Comparison of ENCODE assay signal across 12 mouse cellular contexts in the genomic region with DNA sequence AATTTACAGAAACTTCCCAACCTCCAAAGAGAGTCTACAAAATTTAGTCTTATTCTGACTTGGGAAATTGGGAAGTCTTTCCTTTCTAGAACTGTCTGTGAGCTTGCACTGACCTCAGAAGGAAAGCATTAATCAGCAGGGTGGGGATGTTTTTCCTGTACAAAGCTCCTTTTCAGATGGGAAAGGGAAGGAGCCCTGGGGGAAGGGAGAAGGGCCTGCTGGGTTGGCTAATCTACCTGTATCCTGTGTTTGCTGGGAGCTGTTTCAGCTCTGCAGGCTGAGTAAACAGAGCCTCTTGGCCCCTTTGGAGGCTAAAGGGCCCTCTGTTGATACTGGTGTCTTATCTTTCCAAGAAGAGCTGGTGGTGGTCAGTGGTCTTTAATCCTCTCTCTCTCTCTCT. TPM values are rescaled to one million over a fixed set of nuclear protein-coding genes. Genes with fewer than 3 reads are reported as not detected.
DNase-seq lines count a peak whose midpoint lies in the region; ATAC-seq and TF ChIP-seq lines count a peak whose summit lies in the region.
"Had no signal": no experiment of that assay in that cellular context is flagged by ENCODE, and none has a peak within 500 bp of the region (broad histone marks: within the 10 kb centered on the region; RNA-seq: fewer than 3 reads in every experiment).

No protein-coding gene starts in this region.

- H3K9ac ChIP-seq in intestine, embryonic 15.5 days: no peak overlapping the region
- H3K9ac ChIP-seq in lung, embryonic 16.5 days (ENCODE audit: low read length): no peak overlapping the region
- no peak overlapping the region for H3K9ac ChIP-seq in hindbrain, embryonic 11.5 days (ENCODE audit: low read depth, low read length)
- no peak overlapping the region for H3K9ac ChIP-seq in midbrain, embryonic 13.5 days (replicated peaks)
- H3K9ac ChIP-seq: hindbrain, embryonic 12.5 days had no signal

- intact Hi-C loops in gastrocnemius, adult 2 months (cut with DNase I): no loop called here
- intact Hi-C loops in gastrocnemius, postnatal 36 days (cut with DNase I): no loop called here

- H3K9me3 ChIP-seq in intestine, embryonic 15.5 days: no peaks in the 10 kb centered on the region
- no peaks in the 10 kb centered on the region for H3K9me3 ChIP-seq in lung, embryonic 16.5 days (ENCODE audit: control insufficient read depth, low read length)
- no peaks in the 10 kb centered on the region for H3K9me3 ChIP-seq in forebrain, embryonic 10.5 days
- H3K9me3 ChIP-seq in hindbrain, embryonic 11.5 days (ENCODE audit: control insufficient read depth, low read length): no peaks in the 10 kb centered on the region
- no peaks in the 10 kb centered on the region for H3K9me3 ChIP-seq in midbrain, embryonic 13.5 days
- H3K9me3 ChIP-seq: hindbrain, embryonic 12.5 days had no signal

- H3K4me3 ChIP-seq in gastrocnemius, adult 2 months: no peak overlapping the region
- H3K4me3 ChIP-seq in intestine, embryonic 15.5 days (replicated peaks): no peak overlapping the region
- H3K4me3 ChIP-seq in lung, embryonic 16.5 days (ENCODE audit: low read length): no peak overlapping the region
- no peak overlapping the region for H3K4me3 ChIP-seq in forebrain, embryonic 10.5 days
- no peak overlapping the region for H3K4me3 ChIP-seq in hindbrain, embryonic 11.5 days (ENCODE audit: low read depth, low read length)
- no peak overlapping the region for H3K4me3 ChIP-seq in midbrain, embryonic 13.5 days (replicated peaks)
- H3K4me3 ChIP-seq: hindbrain, embryonic 12.5 days had no signal

- H3K4me2 ChIP-seq in intestine, embryonic 15.5 days (replicated peaks): no peak overlapping the region
- H3K4me2 ChIP-seq in lung, embryonic 16.5 days (ENCODE audit: low read depth, low read length): no peak overlapping the region
- no peak overlapping the region for H3K4me2 ChIP-seq in hindbrain, embryonic 11.5 days (replicated peaks; ENCODE audit: low read depth, low read length)
- no peak overlapping the region for H3K4me2 ChIP-seq in midbrain, embryonic 13.5 days (replicated peaks)
- H3K4me2 ChIP-seq: hindbrain, embryonic 12.5 days had no signal

- no peaks in the 10 kb centered on the region for H3K27me3 ChIP-seq in intestine, embryonic 15.5 days (replicated peaks)
- no peaks in the 10 kb centered on the region for H3K27me3 ChIP-seq in lung, embryonic 16.5 days (ENCODE audit: control insufficient read depth, insufficient read depth, low read depth, low read length)
- H3K27me3 ChIP-seq in forebrain, embryonic 10.5 days (ENCODE audit: poor library complexity, severe bottlenecking): no peaks in the 10 kb centered on the region
- H3K27me3 ChIP-seq in hindbrain, embryonic 11.5 days (ENCODE audit: control insufficient read depth, insufficient read depth, low read length): no peaks in the 10 kb centered on the region; the same call in 1 of the 2 replicates
- no peaks in the 10 kb centered on the region for H3K27me3 ChIP-seq in midbrain, embryonic 13.5 days

- TF ChIP-seq CTCF in gastrocnemius, adult 2 months (IDR thresholded peaks at IDR 0.05): no peak

- no peak for DNase-seq in gastrocnemius, adult 2 months
- no peak for DNase-seq in gastrocnemius, postnatal 36 days
- peak; percentile 38 for DNase-seq in ZHBTc4 (ENCODE audit: low read depth, low spot score)
- DNase-seq in forebrain, embryonic 10.5 days (ENCODE audit: extremely low spot score, low spot score): no peak
- no peak for DNase-seq in hindbrain, embryonic 11.5 days (ENCODE audit: low spot score)
- DNase-seq: B cell, adult 2 months; retina, postnatal 1 day had no signal

- peak; percentile 78 for ATAC-seq in intestine, embryonic 15.5 days
- ATAC-seq in lung, embryonic 16.5 days (ENCODE audit: low read depth): peak; percentile 61
- no peak for ATAC-seq in hindbrain, embryonic 11.5 days (ENCODE audit: low FRiP score)
- no peak for ATAC-seq in midbrain, embryonic 13.5 days

- peaks cover 8% of the 10 kb centered on the region; the same call in 1 of the 2 replicates for H3K4me1 ChIP-seq in intestine, embryonic 15.5 days (replicated peaks)
- H3K4me1 ChIP-seq in lung, embryonic 16.5 days (replicated peaks; ENCODE audit: control insufficient read depth, insufficient read depth, low read length): peaks cover 8% of the 10 kb centered on the region
- H3K4me1 ChIP-seq in forebrain, embryonic 10.5 days: peaks cover 13% of the 10 kb centered on the region; the same call in 1 of the 2 replicates
- no peaks in the 10 kb centered on the region for H3K4me1 ChIP-seq in hindbrain, embryonic 11.5 days (replicated peaks; ENCODE audit: control insufficient read depth, insufficient read depth, low read length)
- no peaks in the 10 kb centered on the region for H3K4me1 ChIP-seq in midbrain, embryonic 13.5 days (replicated peaks)
- H3K4me1 ChIP-seq: hindbrain, embryonic 12.5 days had no signal

- H3K27ac ChIP-seq in gastrocnemius, adult 2 months: peak overlapping the region; percentile 20; the same call in 1 of the 2 replicates
- no peak overlapping the region for H3K27ac ChIP-seq in intestine, embryonic 15.5 days
- H3K27ac ChIP-seq in lung, embryonic 16.5 days (ENCODE audit: low read length): no peak overlapping the region
- no peak overlapping the region for H3K27ac ChIP-seq in forebrain, embryonic 10.5 days
- no peak overlapping the region for H3K27ac ChIP-seq in hindbrain, embryonic 11.5 days (ENCODE audit: low read depth, low read length)
- H3K27ac ChIP-seq in midbrain, embryonic 13.5 days: no peak overlapping the region
- H3K27ac ChIP-seq: hindbrain, embryonic 12.5 days had no signal

- no peaks in the 10 kb centered on the region for H3K36me3 ChIP-seq in intestine, embryonic 15.5 days
- peaks cover 3% of the 10 kb centered on the region; the same call in 1 of the 2 replicates for H3K36me3 ChIP-seq in lung, embryonic 16.5 days (ENCODE audit: control insufficient read depth, insufficient read depth, low read length)
- H3K36me3 ChIP-seq in forebrain, embryonic 10.5 days (replicated peaks): peaks cover 7% of the 10 kb centered on the region
- no peaks in the 10 kb centered on the region for H3K36me3 ChIP-seq in hindbrain, embryonic 11.5 days (ENCODE audit: control insufficient read depth, insufficient read depth, low read length)
- peaks cover 4% of the 10 kb centered on the region; the same call in 1 of the 2 replicates for H3K36me3 ChIP-seq in midbrain, embryonic 13.5 days

RNA-seq across cellular contexts. Expression of gene Pkd1l1, which starts 13.0 kb away (rescaled TPM):
- under 1 TPM in 1 of 2 experiments, not detected in 1; 0.03 TPM for total RNA-seq in gastrocnemius, adult 2 months (2021)
- not detected for total RNA-seq in gastrocnemius, postnatal 36 days (2021)
- 0.08 TPM in 1 of 2 replicates, not detected in the other for polyA plus RNA-seq in intestine, embryonic 15.5 days (2015; fragmentation: Nextera tagmentation; extraction: Ambion mirVana)
- polyA plus RNA-seq in lung, embryonic 16.5 days (2015; fragmentation: Nextera tagmentation; extraction: Ambion mirVana): 0.06 and 0.18 TPM in 2 replicates
- polyA plus RNA-seq in forebrain, embryonic 10.5 days (2016; fragmentation: Nextera tagmentation; extraction: Ambion mirVana): not detected in 2 replicates
- polyA plus RNA-seq in hindbrain, embryonic 11.5 days (2014; fragmentation: Nextera tagmentation; extraction: Ambion mirVana): 0.07 TPM in 1 of 2 replicates, not detected in the other
- 0.08 and 0.21 TPM in 2 replicates for polyA plus RNA-seq in midbrain, embryonic 13.5 days (2015; fragmentation: Nextera tagmentation; extraction: Ambion mirVana)
- total RNA-seq: left cerebral cortex, postnatal 10 days had no signal

RNA-seq across cellular contexts. Expression of gene Hus1, which starts 24.9 kb away (rescaled TPM):
- total RNA-seq in gastrocnemius, adult 2 months (2021): 1 to 10 TPM; 7.7 to 9.2 TPM
- 1 to 10 TPM; 7.0 to 7.7 TPM for total RNA-seq in gastrocnemius, postnatal 36 days (2021)
- 13.2 and 14.1 TPM in 2 replicates for polyA plus RNA-seq in intestine, embryonic 15.5 days (2015; fragmentation: Nextera tagmentation; extraction: Ambion mirVana)
- polyA plus RNA-seq in lung, embryonic 16.5 days (2015; fragmentation: Nextera tagmentation; extraction: Ambion mirVana): 15.6 and 17.3 TPM in 2 replicates
- 25.2 and 25.8 TPM in 2 replicates for polyA plus RNA-seq in forebrain, embryonic 10.5 days (2016; fragmentation: Nextera tagmentation; extraction: Ambion mirVana)
- polyA plus RNA-seq in hindbrain, embryonic 11.5 days (2014; fragmentation: Nextera tagmentation; extraction: Ambion mirVana): 16.9 and 19.0 TPM in 2 replicates
- 10.2 and 11.3 TPM in 2 replicates for polyA plus RNA-seq in midbrain, embryonic 13.5 days (2015; fragmentation: Nextera tagmentation; extraction: Ambion mirVana)

Comparison
In these comparisons a context has a peak if more than half of its experiments do, and no peak if none do; other contexts are left out.
1. ATAC-seq: peak in intestine, embryonic 15.5 days (single experiment) and lung, embryonic 16.5 days (single experiment); none in hindbrain, embryonic 11.5 days (single experiment) and midbrain, embryonic 13.5 days (single experiment).